Mouse (Mus musculus) G1E (cell line): ENCODE results near the gene Pdzd2.

Source experiments
- CTCF ChIP-seq: IDR thresholded peaks from 2 replicates; pipeline ENCODE4 v1.5.1; 2012; ENCODE audit warnings: low read depth, low read length, inconsistent platforms, mixed read lengths
- GATA1 ChIP-seq: IDR thresholded peaks from 2 replicates; pipeline ENCODE4 v1.6.1; 2012; ENCODE audit warnings: borderline replicate concordance, low read length, inconsistent platforms, mixed read lengths
- GATA2 ChIP-seq: IDR thresholded peaks from 2 replicates; pipeline ENCODE4 v1.6.1; 2012; ENCODE audit warnings: low read depth, low read length, inconsistent platforms, borderline replicate concordance
- POLR2AphosphoS5 ChIP-seq: IDR thresholded peaks from 2 replicates; pipeline ENCODE4 v1.6.1; 2012; ENCODE audit warnings: low read depth, low read length, inconsistent platforms; ENCODE audit not compliant: insufficient replicate concordance
- TAL1 ChIP-seq: conservative IDR thresholded peaks from 2 replicates; pipeline ENCODE4 v1.6.1; 2012; ENCODE audit warnings: low read depth, low read length, inconsistent platforms, mixed read lengths

DNA sequence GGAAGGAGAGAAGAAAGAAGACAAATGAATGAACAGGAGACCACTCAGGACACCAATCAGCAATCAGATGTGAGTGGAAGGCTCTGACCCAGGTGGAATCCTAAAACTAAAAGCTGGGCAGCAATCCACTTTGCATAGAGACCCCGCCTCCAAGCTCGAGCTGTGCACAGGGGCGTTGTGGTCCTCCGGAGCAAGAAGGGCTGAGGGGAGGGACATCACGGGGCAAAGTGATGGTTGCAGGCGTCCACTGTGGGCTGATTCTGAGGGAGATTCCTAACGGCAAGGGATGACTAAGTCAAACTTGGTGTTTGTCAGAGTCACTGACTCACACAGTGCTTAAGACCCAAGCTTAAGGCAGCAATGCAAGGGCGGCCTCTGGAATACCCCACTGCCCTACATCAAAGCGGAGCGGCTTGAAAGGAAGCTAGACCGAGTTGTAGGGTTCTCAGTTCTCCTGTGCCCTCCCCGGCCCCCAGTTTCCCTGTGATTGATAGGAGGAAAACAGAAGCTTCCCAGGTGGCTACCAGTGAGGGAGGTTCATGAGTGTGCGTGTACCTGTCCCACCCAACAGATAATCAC is 314.6 kb downstream of the Pdzd2 start:
- no peak for TF ChIP-seq CTCF
- no peak for TF ChIP-seq GATA1
- TF ChIP-seq POLR2AphosphoS5: no peak
- no peak for TF ChIP-seq TAL1
- no peak for TF ChIP-seq GATA2
